Mouse (Mus musculus): Measurements from ENCODE around the gene Pax5. TPM values are rescaled to one million over a fixed set of nuclear protein-coding genes. Genes with fewer than 3 reads are reported as not detected.

Pax5 gene
- total and polyA plus RNA-seq, 3 experiments = not detected

- no peaks in the 10 kb centered on the region for H3K4me1 ChIP-seq (ENCODE audit: control insufficient read depth in 1 of 2, insufficient read depth in 2 of 2, low read length in 2 of 2)
- no peak for DNase-seq (ENCODE audit: low read depth, low spot score)
- TF ChIP-seq MEF2A (IDR thresholded peaks at IDR 0.05; ENCODE audit: extremely low read depth, insufficient replicate concordance, low read depth, low read length, poor library complexity, severe bottlenecking) = no peak
- TF ChIP-seq ELF1 (IDR thresholded peaks at IDR 0.05; ENCODE audit: low read depth, low read length) = no peak
- TF ChIP-seq BHLHE40 (IDR thresholded peaks at IDR 0.05; ENCODE audit: borderline replicate concordance, low read depth, low read length) = no peak
- TF ChIP-seq JUND (IDR thresholded peaks at IDR 0.05; ENCODE audit: low read depth, low read length) = no peak
- no peak for TF ChIP-seq POLR2AphosphoS5 (IDR thresholded peaks at IDR 0.05; ENCODE audit: borderline replicate concordance, low read depth, low read length)
- TF ChIP-seq NELFE (IDR thresholded peaks at IDR 0.05; ENCODE audit: low read depth, low read length) = no peak
- no peak for TF ChIP-seq MAZ (IDR thresholded peaks at IDR 0.05; ENCODE audit: low read depth, low read length)
- no peak for TF ChIP-seq ETS1 (IDR thresholded peaks at IDR 0.05; ENCODE audit: low read depth, low read length)
- TF ChIP-seq KAT2A (conservative IDR thresholded peaks at IDR 0.05; ENCODE audit: low read depth, low read length) = no peak
- TF ChIP-seq TBP (IDR thresholded peaks at IDR 0.05; ENCODE audit: low read depth, low read length) = no peak
- TF ChIP-seq ZNF384 (IDR thresholded peaks at IDR 0.05; ENCODE audit: low read depth, low read length) = no peak
- no peak overlapping the region for H3K4me3 ChIP-seq (ENCODE audit: control insufficient read depth in 1 of 2, insufficient read depth in 1 of 2, low read depth in 2 of 2, low read length in 2 of 2)
- peaks cover 10 to 14% of the 10 kb centered on the region in 2 experiments for H3K27me3 ChIP-seq (ENCODE audit: control insufficient read depth in 1 of 2, insufficient read depth in 2 of 2, low read length in 2 of 2)
- no peak overlapping the region for H3K27ac ChIP-seq (ENCODE audit: control insufficient read depth, low read depth, low read length)
- H3K79me2 ChIP-seq (ENCODE audit: control insufficient read depth, insufficient read depth, low read length, poor library complexity) = no peaks in the 10 kb centered on the region
- no peaks in the 10 kb centered on the region for H3K9me3 ChIP-seq (replicated peaks; ENCODE audit: insufficient read depth, low read length)
- no peaks in the 10 kb centered on the region for H3K36me3 ChIP-seq (ENCODE audit: control insufficient read depth in 1 of 2, insufficient read depth in 2 of 2, low read length in 2 of 2)
- H3K9ac ChIP-seq (ENCODE audit: control insufficient read depth, low read depth, low read length, poor library complexity, severe bottlenecking) = no peak overlapping the region
These were observed 13.6 kb downstream of the Pax5 start for GRCm38 (mm10) chr4:44696676-44697075.

GRCm38 (mm10) chr4:44694369-44694768 is 15.9 kb downstream of the Pax5 start:
- Histone ChIP-seq H3K27ac (ENCODE audit: control insufficient read depth, low read depth, low read length) (no peak overlapping the region), H3K4me1 (ENCODE audit: control insufficient read depth in 1 of 2, insufficient read depth in 2 of 2, low read length in 2 of 2) (no peaks in the 10 kb centered on the region), H3K27me3 (ENCODE audit: control insufficient read depth in 1 of 2, insufficient read depth in 2 of 2, low read length in 2 of 2) (peaks cover 11 to 15% of the 10 kb centered on the region in 2 experiments), H3K9me3 (replicated peaks; ENCODE audit: insufficient read depth, low read length) (no peaks in the 10 kb centered on the region), H3K79me2 (ENCODE audit: control insufficient read depth, insufficient read depth, low read length, poor library complexity) (no peaks in the 10 kb centered on the region), H3K9ac (ENCODE audit: control insufficient read depth, low read depth, low read length, poor library complexity, severe bottlenecking) (no peak overlapping the region), H3K4me3 (ENCODE audit: control insufficient read depth in 1 of 2, insufficient read depth in 1 of 2, low read depth in 2 of 2, low read length in 2 of 2) (no peak overlapping the region), H3K36me3 (ENCODE audit: control insufficient read depth in 1 of 2, insufficient read depth in 2 of 2, low read length in 2 of 2) (no peaks in the 10 kb centered on the region)
- no peak for DNase-seq (ENCODE audit: low read depth, low spot score)
- no peak for TF ChIP-seq MAX (IDR thresholded peaks at IDR 0.05; ENCODE audit: low read length)
- no peak for TF ChIP-seq RCOR1 (IDR thresholded peaks at IDR 0.05; ENCODE audit: low read depth, low read length)
- TF ChIP-seq HCFC1 (IDR thresholded peaks at IDR 0.05; ENCODE audit: low read depth, low read length) = no peak
- no peak for TF ChIP-seq JUND (IDR thresholded peaks at IDR 0.05; ENCODE audit: low read depth, low read length)
- no peak for TF ChIP-seq UBTF (IDR thresholded peaks at IDR 0.05; ENCODE audit: borderline replicate concordance, insufficient read depth, low read depth, low read length)
- no peak for TF ChIP-seq ZMIZ1 (IDR thresholded peaks at IDR 0.05; ENCODE audit: low read depth, low read length)
- no peak for TF ChIP-seq NELFE (IDR thresholded peaks at IDR 0.05; ENCODE audit: low read depth, low read length)
- no peak for TF ChIP-seq MYC (IDR thresholded peaks at IDR 0.05; ENCODE audit: low read depth, low read length)
- no peak for TF ChIP-seq ELF1 (IDR thresholded peaks at IDR 0.05; ENCODE audit: low read depth, low read length)
- no peak for TF ChIP-seq MYB (IDR thresholded peaks at IDR 0.05; ENCODE audit: low read depth, low read length)
- TF ChIP-seq MAZ (IDR thresholded peaks at IDR 0.05; ENCODE audit: low read depth, low read length) = no peak
- no peak for TF ChIP-seq ETS1 (IDR thresholded peaks at IDR 0.05; ENCODE audit: low read depth, low read length)
- no peak for TF ChIP-seq USF2 (IDR thresholded peaks at IDR 0.05; ENCODE audit: borderline replicate concordance in 1 of 2, insufficient read depth in 1 of 2, low read depth in 1 of 2, low read length in 2 of 2)
- no peak for TF ChIP-seq ZKSCAN1 (IDR thresholded peaks at IDR 0.05; ENCODE audit: low read depth, low read length)
- no peak for TF ChIP-seq SMC3 (IDR thresholded peaks at IDR 0.05; ENCODE audit: low read depth, low read length)
- no peak for TF ChIP-seq GABPA (IDR thresholded peaks at IDR 0.05; ENCODE audit: low read depth, low read length)
- no peak for TF ChIP-seq POLR2AphosphoS5 (IDR thresholded peaks at IDR 0.05; ENCODE audit: borderline replicate concordance, low read depth, low read length)
- no peak for TF ChIP-seq RAD21 (IDR thresholded peaks at IDR 0.05; ENCODE audit: low read depth, low read length)

Measured in MEL (cell line).